Mouse (Mus musculus): Measurements from ENCODE around the gene Maob. TPM values are rescaled to one million over a fixed set of nuclear protein-coding genes. Genes with fewer than 3 reads are reported as not detected.

Maob gene
- polyA plus RNA-seq, 1 experiment from 2014 or later, result 74.5 TPM

DNA sequence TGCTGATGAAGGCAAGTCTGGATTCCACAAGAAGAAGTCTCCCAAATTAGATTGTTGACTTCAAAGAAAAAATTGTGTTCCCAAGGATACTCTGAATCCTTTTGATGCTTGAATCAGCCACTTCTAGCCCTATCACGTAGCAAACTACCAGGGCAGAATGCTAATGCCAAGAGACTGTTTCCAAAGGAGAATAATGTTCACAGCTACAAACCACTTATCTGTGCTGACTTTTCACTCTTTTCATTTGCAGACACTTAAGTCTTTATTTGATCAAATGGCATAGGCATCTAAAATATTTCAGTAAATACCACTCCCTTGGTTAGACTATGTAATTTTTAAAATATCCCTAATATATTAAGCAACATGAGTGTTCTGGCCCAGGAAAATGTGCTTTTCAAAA lies 68.2 kb downstream of the Maob start:
- Histone ChIP-seq H3K4me1 (ENCODE audit: insufficient read depth) (no peaks in the 10 kb centered on the region), H3K27ac (ENCODE audit: low read depth) (no peak overlapping the region), H3K9ac (replicated peaks) (no peak overlapping the region), H3K4me2 (ENCODE audit: low read depth, low read length) (no peak overlapping the region), H3K4me3 (ENCODE audit: low read depth, low read length) (no peak overlapping the region), H3K27me3 (ENCODE audit: insufficient read depth, low read length) (no peaks in the 10 kb centered on the region), H3K36me3 (replicated peaks; ENCODE audit: insufficient read depth, low read length) (no peaks in the 10 kb centered on the region), H3K9me3 (ENCODE audit: low read length) (no peaks in the 10 kb centered on the region)
- 74% methylated on average over 1 of the region's 1 CpGs for WGBS (ENCODE audit: insufficient replicate concordance)
- DNase-seq (no peak), ATAC-seq (no peak)
- TF ChIP-seq EP300 (IDR thresholded peaks at IDR 0.05; ENCODE audit: low read depth) (no peak), CTCF (IDR thresholded peaks at IDR 0.05; ENCODE audit: low read depth) (no peak)

DNA sequence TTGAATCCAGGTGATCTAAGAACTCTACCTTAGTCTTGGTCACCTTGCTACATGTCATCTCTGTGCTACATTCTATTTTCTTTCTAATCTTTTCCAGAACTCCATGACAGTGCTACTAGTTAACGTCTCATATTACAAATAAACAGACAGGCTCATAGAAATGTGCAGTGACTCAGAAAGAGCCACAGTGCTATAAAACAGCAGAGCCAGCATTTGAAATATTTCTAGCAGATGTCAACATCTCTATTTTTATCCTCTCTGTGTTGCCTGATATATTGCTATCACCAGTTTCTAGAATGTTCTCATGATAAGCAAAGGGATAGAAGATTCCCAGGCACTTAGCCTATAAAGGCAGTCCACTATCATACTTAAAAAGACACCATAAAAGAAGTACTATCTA lies 103.1 kb downstream of the Maob start:
- no peaks in the 10 kb centered on the region for H3K9me3 ChIP-seq (ENCODE audit: low read length)
- DNase-seq, result no peak
- no peak overlapping the region for H3K9ac ChIP-seq (replicated peaks)
- no peaks in the 10 kb centered on the region for H3K4me1 ChIP-seq (ENCODE audit: insufficient read depth)
- no peak for TF ChIP-seq EP300 (IDR thresholded peaks at IDR 0.05; ENCODE audit: low read depth)
- no peak for TF ChIP-seq CTCF (IDR thresholded peaks at IDR 0.05; ENCODE audit: low read depth)
- H3K27me3 ChIP-seq (ENCODE audit: insufficient read depth, low read length), result no peaks in the 10 kb centered on the region
- no peak overlapping the region for H3K4me3 ChIP-seq (ENCODE audit: low read depth, low read length)
- H3K27ac ChIP-seq (ENCODE audit: low read depth), result no peak overlapping the region
- H3K4me2 ChIP-seq (ENCODE audit: low read depth, low read length), result no peak overlapping the region
- H3K36me3 ChIP-seq (replicated peaks; ENCODE audit: insufficient read depth, low read length), result no peaks in the 10 kb centered on the region
- 66% methylated on average over 1 of the region's 1 CpGs for WGBS (ENCODE audit: insufficient replicate concordance)
- no peak for ATAC-seq

DNA sequence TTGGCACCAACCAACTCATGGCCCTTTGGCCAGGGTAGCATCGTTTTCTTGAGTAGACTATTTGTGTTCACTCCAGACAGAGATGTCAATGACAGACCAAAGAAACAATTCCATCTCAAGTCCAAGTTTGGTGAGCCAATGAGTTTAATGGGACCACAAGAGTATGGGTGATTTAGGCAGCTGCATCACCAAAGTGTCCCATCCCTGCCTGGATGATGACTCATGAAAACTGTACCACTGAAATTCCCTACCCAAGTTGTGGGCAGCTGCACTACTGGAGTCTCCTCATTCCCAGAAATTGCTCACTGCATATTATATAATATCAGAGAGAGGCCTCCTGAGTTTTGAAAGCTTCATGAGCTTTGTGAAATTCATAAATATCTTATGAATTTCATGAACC lies 111.1 kb downstream of the Maob start:
- WGBS (ENCODE audit: insufficient replicate concordance), result 68% methylated on average over 1 of the region's 1 CpGs
- TF ChIP-seq EP300 (IDR thresholded peaks at IDR 0.05; ENCODE audit: low read depth) (no peak), CTCF (IDR thresholded peaks at IDR 0.05; ENCODE audit: low read depth) (no peak)
- Histone ChIP-seq H3K4me3 (ENCODE audit: low read depth, low read length) (no peak overlapping the region), H3K4me1 (ENCODE audit: insufficient read depth) (no peaks in the 10 kb centered on the region), H3K4me2 (ENCODE audit: low read depth, low read length) (no peak overlapping the region), H3K27ac (ENCODE audit: low read depth) (no peak overlapping the region), H3K27me3 (ENCODE audit: insufficient read depth, low read length) (no peaks in the 10 kb centered on the region), H3K9ac (replicated peaks) (no peak overlapping the region), H3K9me3 (ENCODE audit: low read length) (no peaks in the 10 kb centered on the region), H3K36me3 (replicated peaks; ENCODE audit: insufficient read depth, low read length) (no peaks in the 10 kb centered on the region)
- ATAC-seq (no peak), DNase-seq (no peak)

Other genes starting within 250 kb of the Maob start
- gene Maoa, start 197.7 kb downstream of the Maob start, polyA plus RNA-seq (2015; fragmentation: Nextera tagmentation; extraction: Ambion mirVana), result 2.3 and 2.4 TPM in 2 replicates
- gene Ndp, start 94.4 kb upstream of the Maob start, polyA plus RNA-seq (2015; fragmentation: Nextera tagmentation; extraction: Ambion mirVana), result not detected in 2 replicates

Data from liver, postnatal 0 days (tissue).